27 mouse cellular contexts compared by ENCODE assay signal in the genomic region with DNA sequence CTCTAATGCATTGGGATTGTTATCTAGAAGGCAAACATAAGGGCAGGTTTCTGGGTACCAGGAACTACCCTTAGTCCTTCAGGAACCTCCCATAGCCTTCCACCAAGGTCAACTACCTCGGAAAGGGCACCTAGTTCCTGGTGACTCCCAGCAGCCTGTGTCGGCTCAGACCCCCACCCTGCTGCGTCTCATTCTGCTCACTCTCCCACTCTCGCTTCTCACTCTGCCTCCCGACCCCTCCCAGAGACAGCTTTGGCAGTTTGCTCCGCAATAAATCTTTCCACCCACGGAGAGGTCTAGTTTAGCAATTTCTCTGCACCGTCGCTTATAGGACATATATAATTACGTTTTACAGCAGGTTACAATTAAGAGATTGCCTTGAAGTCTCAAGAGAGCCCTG. TPM values are rescaled to one million over a fixed set of nuclear protein-coding genes. Genes with fewer than 3 reads are reported as not detected.
DNase-seq lines count a peak whose midpoint lies in the region; ATAC-seq and TF ChIP-seq lines count a peak whose summit lies in the region.
"Had no signal": no experiment of that assay in that cellular context is flagged by ENCODE, and none has a peak within 500 bp of the region (broad histone marks: within the 10 kb centered on the region; RNA-seq: fewer than 3 reads in every experiment).

No protein-coding gene starts in this region.

- no peak for ATAC-seq in midbrain, postnatal 0 days (ENCODE audit: low FRiP score)
- peak; percentile 7; the same call in 1 of the 2 replicates for ATAC-seq in embryonic facial prominence, embryonic 14.5 days (ENCODE audit: low read depth)
- ATAC-seq: hindbrain, postnatal 0 days; intestine, embryonic 15.5 days had no signal

- WGBS in heart, embryonic 10.5 days = 77% methylated on average over 10 of the region's 10 CpGs
- WGBS in midbrain, postnatal 0 days = 79% methylated on average over 10 of the region's 10 CpGs
- 83% methylated on average over 10 of the region's 10 CpGs for WGBS in midbrain, embryonic 10.5 days
- WGBS in embryonic facial prominence, embryonic 14.5 days = 35% methylated on average over 10 of the region's 10 CpGs

- peaks cover 23% of the 10 kb centered on the region for H3K4me1 ChIP-seq in heart, embryonic 10.5 days
- no peaks in the 10 kb centered on the region for H3K4me1 ChIP-seq in midbrain, postnatal 0 days (ENCODE audit: insufficient read depth, low read length)
- peaks cover 7% of the 10 kb centered on the region for H3K4me1 ChIP-seq in midbrain, embryonic 10.5 days
- H3K4me1 ChIP-seq in embryonic facial prominence, embryonic 14.5 days (ENCODE audit: control insufficient read depth, insufficient read depth, low read length) = no peaks in the 10 kb centered on the region
- H3K4me1 ChIP-seq: stomach, embryonic 15.5 days had no signal

- H3K9ac ChIP-seq in midbrain, postnatal 0 days (replicated peaks; ENCODE audit: low read length, poor library complexity, severe bottlenecking) = no peak overlapping the region
- no peak overlapping the region for H3K9ac ChIP-seq in embryonic facial prominence, embryonic 14.5 days (ENCODE audit: low read depth, low read length)
- H3K9ac ChIP-seq: embryonic facial prominence, embryonic 12.5 days; forebrain, embryonic 12.5 days; heart, embryonic 15.5 days; intestine, embryonic 15.5 days; liver, embryonic 14.5 days; stomach, embryonic 15.5 days had no signal

- no peaks in the 10 kb centered on the region for H3K9me3 ChIP-seq in heart, embryonic 10.5 days
- H3K9me3 ChIP-seq in midbrain, postnatal 0 days (ENCODE audit: low read length) = no peaks in the 10 kb centered on the region
- no peaks in the 10 kb centered on the region for H3K9me3 ChIP-seq in midbrain, embryonic 10.5 days (replicated peaks)
- H3K9me3 ChIP-seq in embryonic facial prominence, embryonic 14.5 days (ENCODE audit: control insufficient read depth, low read length) = no peaks in the 10 kb centered on the region
- H3K9me3 ChIP-seq: embryonic facial prominence, embryonic 12.5 days; forebrain, embryonic 12.5 days; heart, embryonic 15.5 days; intestine, embryonic 15.5 days; stomach, embryonic 15.5 days had no signal

- TF ChIP-seq CTCF in midbrain, postnatal 0 days (IDR thresholded peaks at IDR 0.05) = no peak

- H3K27me3 ChIP-seq in heart, embryonic 10.5 days (ENCODE audit: insufficient read depth, poor library complexity, severe bottlenecking) = no peaks in the 10 kb centered on the region
- no peaks in the 10 kb centered on the region for H3K27me3 ChIP-seq in midbrain, postnatal 0 days (ENCODE audit: insufficient read depth, low read length)
- no peaks in the 10 kb centered on the region for H3K27me3 ChIP-seq in midbrain, embryonic 10.5 days (ENCODE audit: low read depth, poor library complexity, severe bottlenecking)
- no peaks in the 10 kb centered on the region for H3K27me3 ChIP-seq in embryonic facial prominence, embryonic 14.5 days (replicated peaks; ENCODE audit: control insufficient read depth, insufficient read depth, low read length)
- H3K27me3 ChIP-seq: embryonic facial prominence, embryonic 12.5 days; forebrain, embryonic 12.5 days; heart, embryonic 15.5 days; intestine, embryonic 15.5 days; stomach, embryonic 15.5 days had no signal

- H3K4me3 ChIP-seq in heart, embryonic 10.5 days = no peak overlapping the region
- no peak overlapping the region for H3K4me3 ChIP-seq in midbrain, postnatal 0 days (ENCODE audit: low read depth, low read length)
- no peak overlapping the region for H3K4me3 ChIP-seq in midbrain, embryonic 10.5 days
- H3K4me3 ChIP-seq in embryonic facial prominence, embryonic 14.5 days (ENCODE audit: low read depth, low read length) = no peak overlapping the region
- H3K4me3 ChIP-seq: embryonic facial prominence, embryonic 12.5 days; erythroblast, embryonic 14.5 days; forebrain, embryonic 12.5 days; heart, embryonic 15.5 days; intestine, embryonic 15.5 days; stomach, embryonic 15.5 days had no signal

- no peak overlapping the region for H3K27ac ChIP-seq in heart, embryonic 10.5 days
- no peak overlapping the region for H3K27ac ChIP-seq in midbrain, postnatal 0 days (ENCODE audit: low read depth, low read length)
- no peak overlapping the region for H3K27ac ChIP-seq in midbrain, embryonic 10.5 days (replicated peaks)
- peak overlapping the region; percentile 13; the same call in 1 of the 2 replicates for H3K27ac ChIP-seq in embryonic facial prominence, embryonic 14.5 days (replicated peaks; ENCODE audit: low read depth, low read length)
- H3K27ac ChIP-seq: embryonic facial prominence, embryonic 12.5 days; forebrain, embryonic 12.5 days; heart, embryonic 15.5 days; hindbrain, postnatal 0 days; intestine, embryonic 15.5 days; liver, embryonic 14.5 days; stomach, embryonic 15.5 days had no signal

- intact Hi-C loops in heart, postnatal 14 days (cut with DNase I) = loop anchor here (5.0 kb wide), 1 partner anchor 311 kb away; a partner anchor contains a TSS

- H3K4me2 ChIP-seq in midbrain, postnatal 0 days (ENCODE audit: low read depth, low read length, poor library complexity, severe bottlenecking) = no peak overlapping the region
- H3K4me2 ChIP-seq in embryonic facial prominence, embryonic 14.5 days (ENCODE audit: low read depth, low read length) = no peak overlapping the region
- H3K4me2 ChIP-seq: embryonic facial prominence, embryonic 12.5 days; forebrain, embryonic 12.5 days; heart, embryonic 15.5 days; intestine, embryonic 15.5 days; stomach, embryonic 15.5 days had no signal

- peaks cover 16% of the 10 kb centered on the region for H3K36me3 ChIP-seq in heart, embryonic 10.5 days
- H3K36me3 ChIP-seq in midbrain, postnatal 0 days (ENCODE audit: insufficient read depth, low read length) = peaks cover 29% of the 10 kb centered on the region
- H3K36me3 ChIP-seq in midbrain, embryonic 10.5 days = peaks cover 44% of the 10 kb centered on the region
- peaks cover 32% of the 10 kb centered on the region for H3K36me3 ChIP-seq in embryonic facial prominence, embryonic 14.5 days (ENCODE audit: control insufficient read depth, insufficient read depth, low read length)

- DNase-seq in heart, embryonic 10.5 days (ENCODE audit: low spot score) = peak; percentile 69
- no peak for DNase-seq in heart, postnatal 14 days
- DNase-seq in midbrain, postnatal 0 days (ENCODE audit: low spot score) = peak; percentile 19
- no peak for DNase-seq in midbrain, embryonic 10.5 days (ENCODE audit: low spot score)
- DNase-seq in embryonic facial prominence, embryonic 14.5 days (ENCODE audit: low spot score) = peak; percentile 50
- no peak for DNase-seq in lung, postnatal 25 days (ENCODE audit: low spot score)
- DNase-seq: adrenal gland, postnatal 25 days; B cell, adult 2 months; cerebellum, adult 2 months; cerebellum, postnatal 25 days; gastrocnemius, postnatal 10 days; heart, postnatal 4 days; kidney, adult 9 months; kidney, postnatal 10 days; layer of hippocampus, adult 9-11 months; liver; lung, adult 2 months; lung, postnatal 10 days; right cerebral cortex, postnatal 25 days had no signal

RNA-seq across cellular contexts. Expression of a gene that starts 31.5 kb away (rescaled TPM):
- 64.1 and 74.8 TPM in 2 replicates for polyA plus RNA-seq in heart, embryonic 10.5 days (2016; fragmentation: Nextera tagmentation; extraction: Ambion mirVana)
- total RNA-seq in heart, postnatal 14 days (2021) = 10 to 100 TPM; 28.6 to 30.9 TPM
- 53.4 and 69.5 TPM in 2 replicates for total RNA-seq in midbrain, postnatal 0 days (2014; rRNA removed)
- 50.9 and 54.3 TPM in 2 replicates for polyA plus RNA-seq in midbrain, postnatal 0 days (2015; fragmentation: Nextera tagmentation; extraction: Ambion mirVana)
- 96.4 and 109 TPM in 2 replicates for polyA plus RNA-seq in midbrain, embryonic 10.5 days (2016; fragmentation: Nextera tagmentation; extraction: Ambion mirVana)
- polyA plus RNA-seq in embryonic facial prominence, embryonic 14.5 days (2014; fragmentation: Nextera tagmentation; extraction: Ambion mirVana) = 80.3 and 91.2 TPM in 2 replicates

Comparison
In these comparisons a context has a peak if more than half of its experiments do, and no peak if none do; other contexts are left out.
1. DNase-seq: peak in heart, embryonic 10.5 days (single experiment), midbrain, postnatal 0 days (single experiment) and embryonic facial prominence, embryonic 14.5 days (single experiment); none in heart, postnatal 14 days (0 of 2), midbrain, embryonic 10.5 days (single experiment) and lung, postnatal 25 days (single experiment).